Mouse (Mus musculus) G1E (cell line): Measurements from ENCODE around the gene Prokr2.

Experiments
- CTCF ChIP-seq: IDR thresholded peaks from 2 replicates; pipeline ENCODE4 v1.5.1; 2012; ENCODE audit warnings: low read depth, low read length, inconsistent platforms, mixed read lengths
- GATA1 ChIP-seq: IDR thresholded peaks from 2 replicates; pipeline ENCODE4 v1.6.1; 2012; ENCODE audit warnings: borderline replicate concordance, low read length, inconsistent platforms, mixed read lengths

GRCm38 (mm10) chr2:132312616-132313015 is 72.6 kb downstream of the Prokr2 start:
- TF ChIP-seq CTCF: no peak
- no peak for TF ChIP-seq GATA1
